Mouse (Mus musculus) midbrain, embryonic 11.5 days (tissue): ENCODE results near the gene Haspin. TPM values are rescaled to one million over a fixed set of nuclear protein-coding genes. Genes with fewer than 3 reads are reported as not detected.

Experiments
- ATAC-seq: fragments of 200-750 bp; cut with Nextera tagmentation; 2 replicates; pipeline ENCODE4 v1.8.0; 2017; ENCODE audit warnings: moderate TSS enrichment, moderate library complexity; ENCODE audit not compliant: low FRiP score
- DNase-seq: peaks from one replicate; pipeline ENCODE4 v3.0.0; 2015; ENCODE audit warnings: low spot score; ENCODE audit errors: missing footprints
- H3K27ac ChIP-seq: fragments of 300-500 bp; sonication (generic); 2 replicates; pipeline ENCODE4 v1.5.1; 2014; ENCODE audit warnings: low read depth, low read length
- H3K27me3 ChIP-seq: fragments of 300-500 bp; sonication (generic); 2 replicates; pipeline ENCODE4 v1.6.1; 2014; ENCODE audit warnings: mild to moderate bottlenecking, low read length, moderate library complexity, mixed read lengths; ENCODE audit not compliant: control insufficient read depth, insufficient read depth
- H3K36me3 ChIP-seq: fragments of 300-500 bp; sonication (generic); 2 replicates; pipeline ENCODE4 v1.6.1; 2014; ENCODE audit warnings: mild to moderate bottlenecking, low read length, moderate library complexity, mixed read lengths; ENCODE audit not compliant: control insufficient read depth, insufficient read depth
- H3K4me1 ChIP-seq: fragments of 300-500 bp; sonication (generic); 2 replicates; pipeline ENCODE4 v1.6.1; 2014; ENCODE audit warnings: low read length; ENCODE audit not compliant: control insufficient read depth, insufficient read depth
- H3K4me2 ChIP-seq: fragments of 300-500 bp; sonication (generic); 2 replicates; pipeline ENCODE4 v1.6.1; 2014; ENCODE audit warnings: mild to moderate bottlenecking, moderate library complexity
- H3K4me3 ChIP-seq: fragments of 300-500 bp; sonication (generic); 2 replicates; pipeline ENCODE4 v1.5.1; 2014; ENCODE audit warnings: low read depth, low read length
- H3K9ac ChIP-seq: fragments of 300-500 bp; sonication (generic); 2 replicates; pipeline ENCODE4 v1.6.1; 2014; ENCODE audit warnings: low read length
- H3K9me3 ChIP-seq: fragments of 300-500 bp; sonication (generic); 2 replicates; pipeline ENCODE4 v1.6.1; 2016; ENCODE audit warnings: low read length; ENCODE audit not compliant: control insufficient read depth
- WGBS: fragments of 180-500 bp; shearing (Covaris S2); extraction: QIAGEN DNeasy Blood & Tissue Kit; methylation state at CpG from one replicate; pipeline ENCODE4 v1.1.7; 2014; 5-methylcytosine and 5-hydroxymethylcytosine counted together
- polyA plus RNA-seq: library from polyadenylated mRNA; unstranded; fragments of >200 nt; fragmentation: Nextera tagmentation; extraction: Ambion mirVana; gene quantifications from 2 replicates; pipeline ENCODE4 v1.2.1, GENCODE M21; 2014

Gene Haspin
- polyA plus RNA-seq, 1 experiment from 2014 or later: 16.7 TPM

GRCm38 (mm10) chr11:73148209-73148608 is 10.1 kb upstream of the Haspin start:
- H3K4me1 ChIP-seq: no peaks in the 10 kb centered on the region
- H3K4me2 ChIP-seq: no peak overlapping the region
- no peaks in the 10 kb centered on the region for H3K27me3 ChIP-seq
- no peak overlapping the region for H3K9ac ChIP-seq
- 75% methylated on average over 9 of the region's 9 CpGs for WGBS
- ATAC-seq: no peak
- no peaks in the 10 kb centered on the region for H3K9me3 ChIP-seq
- no peak overlapping the region for H3K4me3 ChIP-seq
- DNase-seq: no peak
- no peak overlapping the region for H3K27ac ChIP-seq
- no peaks in the 10 kb centered on the region for H3K36me3 ChIP-seq

GRCm38 (mm10) chr11:73146975-73147365 is 8.9 kb upstream of the Haspin start:
- H3K4me2 ChIP-seq: no peak overlapping the region
- no peaks in the 10 kb centered on the region for H3K9me3 ChIP-seq
- ATAC-seq (no peak), DNase-seq (no peak)
- no peaks in the 10 kb centered on the region for H3K4me1 ChIP-seq
- H3K4me3 ChIP-seq: no peak overlapping the region
- H3K27ac ChIP-seq: no peak overlapping the region
- WGBS: 61% methylated on average over 7 of the region's 7 CpGs
- H3K27me3 ChIP-seq: no peaks in the 10 kb centered on the region
- H3K36me3 ChIP-seq: no peaks in the 10 kb centered on the region
- H3K9ac ChIP-seq: no peak overlapping the region

GRCm38 (mm10) chr11:73146026-73146974 is 8.2 kb upstream of the Haspin start:
- Histone ChIP-seq H3K27me3 (no peaks in the 10 kb centered on the region), H3K9me3 (no peaks in the 10 kb centered on the region), H3K27ac (no peak overlapping the region), H3K4me2 (no peak overlapping the region), H3K9ac (no peak overlapping the region), H3K4me1 (no peaks in the 10 kb centered on the region), H3K4me3 (no peak overlapping the region), H3K36me3 (no peaks in the 10 kb centered on the region)
- ATAC-seq (no peak), DNase-seq (peak; percentile 87)
- 51% methylated on average over 11 of the region's 11 CpGs for WGBS

- DNase-seq (peak; percentile 49), ATAC-seq (no peak)
- Histone ChIP-seq H3K27me3 (no peaks in the 10 kb centered on the region), H3K9me3 (no peaks in the 10 kb centered on the region), H3K4me2 (no peak overlapping the region), H3K4me1 (no peaks in the 10 kb centered on the region), H3K9ac (no peak overlapping the region), H3K36me3 (no peaks in the 10 kb centered on the region), H3K27ac (no peak overlapping the region), H3K4me3 (no peak overlapping the region)
- 67% methylated on average over 1 of the region's 1 CpGs for WGBS
Measured at GRCm38 (mm10) chr11:73144261-73144681, 6.2 kb upstream of the Haspin start.

GRCm38 (mm10) chr11:73137116-73137515 is 978 bp downstream of the Haspin start:
- ATAC-seq (no peak), DNase-seq (peak; percentile 83)
- peak overlapping the region; percentile 84 for H3K4me3 ChIP-seq
- H3K27me3 ChIP-seq: no peaks in the 10 kb centered on the region
- H3K4me2 ChIP-seq: peak overlapping the region; percentile 59
- peaks cover 12% of the 10 kb centered on the region for H3K4me1 ChIP-seq
- peak overlapping the region; percentile 85 for H3K9ac ChIP-seq
- H3K27ac ChIP-seq: no peak overlapping the region
- whole genome bisulfite sequencing: 54% methylated on average over 11 of the region's 11 CpGs
- no peaks in the 10 kb centered on the region for H3K9me3 ChIP-seq
- peaks cover 14% of the 10 kb centered on the region for H3K36me3 ChIP-seq

- H3K27ac ChIP-seq: no peak overlapping the region
- no peaks in the 10 kb centered on the region for H3K9me3 ChIP-seq
- no peaks in the 10 kb centered on the region for H3K27me3 ChIP-seq
- H3K4me2 ChIP-seq: peak overlapping the region; percentile 59
- H3K4me1 ChIP-seq: peaks cover 12% of the 10 kb centered on the region
- ATAC-seq (no peak), DNase-seq (no peak)
- peak overlapping the region; percentile 85; the same call in 1 of the 2 replicates for H3K9ac ChIP-seq
- 91% methylated on average over 6 of the region's 6 CpGs for WGBS
- peak overlapping the region; percentile 84 for H3K4me3 ChIP-seq
- H3K36me3 ChIP-seq: peaks cover 14% of the 10 kb centered on the region
Measured at GRCm38 (mm10) chr11:73136587-73136986, 1.5 kb downstream of the Haspin start.

- no peak for DNase-seq
- peaks cover 17% of the 10 kb centered on the region for H3K36me3 ChIP-seq
- peaks cover 12% of the 10 kb centered on the region for H3K4me1 ChIP-seq
- no peak overlapping the region for H3K4me3 ChIP-seq
- no peak overlapping the region for H3K27ac ChIP-seq
- H3K4me2 ChIP-seq: no peak overlapping the region
- ATAC-seq: no peak
- H3K27me3 ChIP-seq: no peaks in the 10 kb centered on the region
- H3K9me3 ChIP-seq: no peaks in the 10 kb centered on the region
- 89% methylated on average over 5 of the region's 5 CpGs for WGBS
- H3K9ac ChIP-seq: no peak overlapping the region
Measured at GRCm38 (mm10) chr11:73134222-73134621, 3.9 kb downstream of the Haspin start.

- Histone ChIP-seq H3K27ac (no peak overlapping the region), H3K27me3 (no peaks in the 10 kb centered on the region), H3K4me2 (no peak overlapping the region), H3K9ac (no peak overlapping the region), H3K36me3 (peaks cover 17% of the 10 kb centered on the region), H3K9me3 (no peaks in the 10 kb centered on the region), H3K4me3 (no peak overlapping the region), H3K4me1 (peaks cover 12% of the 10 kb centered on the region)
- ATAC-seq (no peak), DNase-seq (no peak)
- 94% methylated on average over 6 of the region's 6 CpGs for WGBS
Measured at GRCm38 (mm10) chr11:73132999-73133398, 5.1 kb downstream of the Haspin start.

GRCm38 (mm10) chr11:73131020-73131419 is 7.1 kb downstream of the Haspin start:
- H3K9ac ChIP-seq: no peak overlapping the region
- no peak overlapping the region for H3K4me2 ChIP-seq
- no peak for ATAC-seq
- H3K27ac ChIP-seq: no peak overlapping the region
- no peaks in the 10 kb centered on the region for H3K27me3 ChIP-seq
- peaks cover 17% of the 10 kb centered on the region for H3K36me3 ChIP-seq
- WGBS: 84% methylated on average over 7 of the region's 7 CpGs
- H3K4me3 ChIP-seq: no peak overlapping the region
- no peaks in the 10 kb centered on the region for H3K9me3 ChIP-seq
- no peaks in the 10 kb centered on the region for H3K4me1 ChIP-seq
- DNase-seq: no peak
